Mouse (Mus musculus) gastrocnemius, postnatal 36 days (tissue): ENCODE measurements at regions not wholly inside any gene's neighbourhood (a gene's known extent, or its start where the extent isn't known, plus 50 kb on each side); places are given as distances from the start of the nearest gene placed in this dataset.

Experiments
- DNase-seq, 2 experiments: peaks; one replicate each; pipeline ENCODE4 v3.0.0; 2022
- intact Hi-C: fragments of 180-260 bp; cut with DNase I; formaldehyde crosslinking; loops from one replicate; pipeline ENCODE4 v1.15.1; 2025

GRCm38 (mm10) chr11:64253517-64254385 lies 174.5 kb upstream of the Cox10 start:
- intact Hi-C loops = no loop called here
- no peak for DNase-seq

GRCm38 (mm10) chr11:64236873-64237272 lies 157.6 kb upstream of the Cox10 start:
- intact Hi-C loops = no loop called here
- no peak for DNase-seq

- DNase-seq = no peak
- intact Hi-C loops = no loop called here
These were observed 150.8 kb upstream of the Cox10 start for GRCm38 (mm10) chr11:64230071-64230470.

- no peak for DNase-seq
- intact Hi-C loops = loop anchor here (10.0 kb wide), 1 partner anchor 296 kb away; the partner anchor contains the start of gene Hs3st3b1
These were observed 141.6 kb upstream of the Cox10 start for GRCm38 (mm10) chr11:64220888-64221287.

- intact Hi-C loops = no loop called here
- DNase-seq = no peak
These were observed 137.9 kb upstream of the Cox10 start for GRCm38 (mm10) chr11:64217181-64217580.

GRCm38 (mm10) chr11:64210916-64211315 lies 131.6 kb upstream of the Cox10 start:
- intact Hi-C loops = no loop called here
- DNase-seq = no peak

- intact Hi-C loops = no loop called here
- DNase-seq = no peak
These were observed 129.0 kb upstream of the Cox10 start for GRCm38 (mm10) chr11:64208306-64208705.

GRCm38 (mm10) chr11:64207358-64207864 lies 128.1 kb upstream of the Cox10 start:
- DNase-seq = no peak
- intact Hi-C loops = no loop called here

GRCm38 (mm10) chr11:64206155-64206554 lies 126.9 kb upstream of the Cox10 start:
- intact Hi-C loops = no loop called here
- DNase-seq = no peak

GRCm38 (mm10) chr11:64205069-64205468 lies 125.8 kb upstream of the Cox10 start:
- DNase-seq = no peak
- intact Hi-C loops = no loop called here

- no peak for DNase-seq
- intact Hi-C loops = no loop called here
These were observed 125.0 kb upstream of the Cox10 start for GRCm38 (mm10) chr11:64204305-64204704.

GRCm38 (mm10) chr11:64200874-64201273 lies 121.6 kb upstream of the Cox10 start:
- intact Hi-C loops = no loop called here
- no peak for DNase-seq

- intact Hi-C loops = no loop called here
- no peak for DNase-seq
These were observed 116.0 kb upstream of the Cox10 start for GRCm38 (mm10) chr11:64195272-64195671.

- no peak for DNase-seq
- intact Hi-C loops = no loop called here
These were observed 109.4 kb upstream of the Cox10 start for GRCm38 (mm10) chr11:64188701-64189100.

GRCm38 (mm10) chr11:64187488-64188444 lies 108.5 kb upstream of the Cox10 start:
- no peak for DNase-seq

GRCm38 (mm10) chr11:64187007-64187406 lies 107.7 kb upstream of the Cox10 start:
- no peak for DNase-seq
- intact Hi-C loops = no loop called here

More at GRCm38 (mm10) chr11:64187488-64188444, 108.5 kb upstream of the Cox10 start:
- intact Hi-C loops = no loop called here

- intact Hi-C loops = no loop called here
- no peak for DNase-seq
These were observed 107.3 kb upstream of the Cox10 start for GRCm38 (mm10) chr11:64186590-64186989.

GRCm38 (mm10) chr11:64180036-64180435 lies 100.8 kb upstream of the Cox10 start:
- intact Hi-C loops = no loop called here
- DNase-seq = no peak

GRCm38 (mm10) chr11:64173421-64174062 lies 94.3 kb upstream of the Cox10 start:
- DNase-seq = no peak
- intact Hi-C loops = no loop called here

GRCm38 (mm10) chr11:64172926-64173325 lies 93.7 kb upstream of the Cox10 start:
- intact Hi-C loops = no loop called here
- no peak for DNase-seq

- DNase-seq = no peak
- intact Hi-C loops = no loop called here
These were observed 89.4 kb upstream of the Cox10 start for GRCm38 (mm10) chr11:64168626-64169025.
